Mouse (Mus musculus) layer of hippocampus, postnatal 10 days (tissue): ENCODE data around the gene Wnk4. TPM values are rescaled to one million over a fixed set of nuclear protein-coding genes. Genes with fewer than 3 reads are reported as not detected.

Experiments
- DNase-seq, 2 experiments: peaks; one replicate each; pipeline ENCODE4 v3.0.0; 2021; ENCODE audit warnings: low spot score in 2 of 2
- long read RNA-seq: library from polyadenylated mRNA; stranded (forward); transcript quantifications from one replicate; pipeline ENCODE4 v2.0.0, GENCODE M21; 2023
- total RNA-seq, 2 experiments: library from RNA; stranded (reverse); gene quantifications; 2 replicates each; pipeline ENCODE4 v1.2.3; 2021

Gene Wnk4
- 1 to 10 TPM; 3.4 to 4.5 TPM for total RNA-seq
- long read RNA-seq, partial matches to known transcripts = 2 of 4 reads
- long read RNA-seq, other reads (novel, unspliced or antisense) = 2 of 4 reads

- DNase-seq = peak; percentile 51 to 57
These were observed at the start of gene Wnk4 for GRCm38 (mm10) chr11:101259948-101260825. Wnk4 (plus strand) TSS chr11:101260567.

- DNase-seq = peak; percentile 18 to 20
These were observed 48.4 kb upstream of the Wnk4 start for GRCm38 (mm10) chr11:101211970-101212369.

- no peak for DNase-seq
These were observed 43.4 kb upstream of the Wnk4 start for GRCm38 (mm10) chr11:101216936-101217335.

- DNase-seq = no peak
These were observed 41.8 kb upstream of the Wnk4 start for GRCm38 (mm10) chr11:101218436-101219055.

- no peak for DNase-seq
These were observed 39.5 kb upstream of the Wnk4 start for GRCm38 (mm10) chr11:101220853-101221252.

GRCm38 (mm10) chr11:101221306-101221986 lies 38.9 kb upstream of the Wnk4 start:
- no peak for DNase-seq

GRCm38 (mm10) chr11:101224337-101224736 lies 36.0 kb upstream of the Wnk4 start:
- no peak for DNase-seq

GRCm38 (mm10) chr11:101225331-101226064 lies 34.9 kb upstream of the Wnk4 start:
- no peak for DNase-seq

GRCm38 (mm10) chr11:101226065-101226701 lies 34.2 kb upstream of the Wnk4 start, which contains the start of gene Ezh1:
Ezh1 (minus strand) TSS chr11:101226463.
- peak; percentile 86 to 89 for DNase-seq

GRCm38 (mm10) chr11:101229361-101229900 lies 30.9 kb upstream of the Wnk4 start:
- no peak for DNase-seq

- no peak for DNase-seq
These were observed 30.3 kb upstream of the Wnk4 start for GRCm38 (mm10) chr11:101230061-101230511.

- DNase-seq = no peak
These were observed 29.8 kb upstream of the Wnk4 start for GRCm38 (mm10) chr11:101230526-101230925.

GRCm38 (mm10) chr11:101230991-101231871 lies 29.1 kb upstream of the Wnk4 start:
- peak in 1 of 2 experiments; percentile 32 for DNase-seq

GRCm38 (mm10) chr11:101232010-101232839 lies 28.1 kb upstream of the Wnk4 start:
- DNase-seq = no peak

- no peak for DNase-seq
These were observed 27.1 kb upstream of the Wnk4 start for GRCm38 (mm10) chr11:101233240-101233639.

GRCm38 (mm10) chr11:101234124-101234523 lies 26.2 kb upstream of the Wnk4 start:
- no peak for DNase-seq

- DNase-seq = no peak
These were observed 24.9 kb upstream of the Wnk4 start for GRCm38 (mm10) chr11:101235429-101235828.

- no peak for DNase-seq
These were observed 23.6 kb upstream of the Wnk4 start for GRCm38 (mm10) chr11:101236782-101237181.
